Mouse (Mus musculus) thymus, adult 2 months (tissue): ENCODE results near the gene Gm21915.

Experiments used
- CTCF ChIP-seq: fragments of 200-500 bp; IDR thresholded peaks from 2 replicates; pipeline ENCODE4 v1.5.1; 2012; ENCODE audit warnings: mild to moderate bottlenecking, control low read depth, low read length, moderate library complexity, borderline replicate concordance; ENCODE audit not compliant: control insufficient read depth, poor library complexity, insufficient read depth; ENCODE audit errors: extremely low read depth
- POLR2A ChIP-seq: fragments of 200-500 bp; IDR thresholded peaks from 2 replicates; pipeline ENCODE4 v1.6.1; 2012; ENCODE audit warnings: mild to moderate bottlenecking, low read length, control low read depth, moderate library complexity; ENCODE audit not compliant: control insufficient read depth, poor library complexity, insufficient read depth; ENCODE audit errors: extremely low read depth

- TF ChIP-seq CTCF (no peak), POLR2A (no peak)
These were observed 29.8 kb downstream of the Gm21915 start for GRCm38 (mm10) chr9:40700253-40700652.
